Mouse (Mus musculus): ENCODE results near the gene Erc2. TPM values are rescaled to one million over a fixed set of nuclear protein-coding genes. Genes with fewer than 3 reads are reported as not detected.

Gene Erc2
- polyA plus RNA-seq, 1 experiment: 1.0 TPM

- DNase-seq (ENCODE audit: low spot score): no peak
Measured at GRCm38 (mm10) chr14:28060891-28061290, 438.7 kb downstream of the Erc2 start.

GRCm38 (mm10) chr14:28061649-28062375 is 439.6 kb downstream of the Erc2 start:
- no peak for DNase-seq (ENCODE audit: low spot score)

GRCm38 (mm10) chr14:28068021-28068420 is 445.8 kb downstream of the Erc2 start:
- DNase-seq (ENCODE audit: low spot score): no peak

DNA sequence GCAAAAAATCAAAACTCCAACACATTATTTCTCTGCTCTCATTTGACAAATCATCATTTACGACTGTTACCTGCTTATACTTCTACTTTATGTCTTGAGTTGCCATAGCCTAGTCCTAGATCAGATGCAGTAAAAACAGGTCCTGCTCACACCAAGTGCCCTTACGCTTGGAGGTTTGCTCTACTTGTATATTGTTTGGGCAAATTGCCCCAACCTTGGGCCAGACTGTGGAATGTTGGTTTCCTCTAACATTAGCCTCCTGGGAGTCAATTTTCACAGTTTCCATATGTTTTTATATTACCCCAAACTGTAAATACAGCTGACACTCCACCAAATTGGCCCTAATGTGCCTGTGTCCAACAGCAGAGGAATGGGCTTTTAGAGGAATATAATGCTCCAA is 447.6 kb downstream of the Erc2 start:
- no peak for DNase-seq (ENCODE audit: low spot score)

- DNase-seq (ENCODE audit: low spot score): no peak
Measured at GRCm38 (mm10) chr14:28072561-28072960, 450.3 kb downstream of the Erc2 start.

- no peak for DNase-seq (ENCODE audit: low spot score)
Measured at GRCm38 (mm10) chr14:28089636-28090443, 467.6 kb downstream of the Erc2 start.

GRCm38 (mm10) chr14:28091367-28091766 is 469.1 kb downstream of the Erc2 start:
- DNase-seq (ENCODE audit: low spot score): no peak

- no peak for DNase-seq (ENCODE audit: low spot score)
Measured at GRCm38 (mm10) chr14:28093214-28093613, 471.0 kb downstream of the Erc2 start.

GRCm38 (mm10) chr14:28093913-28094312 is 471.7 kb downstream of the Erc2 start:
- no peak for DNase-seq (ENCODE audit: low spot score)

- no peak for DNase-seq (ENCODE audit: low spot score)
Measured at GRCm38 (mm10) chr14:28099084-28099483, 476.9 kb downstream of the Erc2 start.

DNA sequence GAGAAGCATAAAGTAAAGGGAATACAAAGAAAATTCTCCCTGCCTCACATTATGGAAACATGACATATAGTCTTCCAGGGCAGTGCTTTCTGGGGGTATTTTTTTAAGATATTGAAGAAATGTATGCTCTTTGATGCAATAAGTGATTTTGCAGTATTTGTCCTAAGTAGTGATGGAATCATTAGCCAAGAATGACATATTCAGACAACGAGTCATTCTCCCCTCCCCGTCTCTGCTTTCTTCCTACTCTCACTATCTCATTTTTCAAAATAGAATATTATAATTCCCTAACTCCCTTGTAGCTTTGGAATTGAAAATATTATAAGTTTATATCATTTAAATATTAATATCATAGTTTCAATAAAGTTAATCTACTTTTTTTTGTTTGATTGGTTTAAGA is 490.9 kb downstream of the Erc2 start:
- DNase-seq (ENCODE audit: low spot score): no peak

DNA sequence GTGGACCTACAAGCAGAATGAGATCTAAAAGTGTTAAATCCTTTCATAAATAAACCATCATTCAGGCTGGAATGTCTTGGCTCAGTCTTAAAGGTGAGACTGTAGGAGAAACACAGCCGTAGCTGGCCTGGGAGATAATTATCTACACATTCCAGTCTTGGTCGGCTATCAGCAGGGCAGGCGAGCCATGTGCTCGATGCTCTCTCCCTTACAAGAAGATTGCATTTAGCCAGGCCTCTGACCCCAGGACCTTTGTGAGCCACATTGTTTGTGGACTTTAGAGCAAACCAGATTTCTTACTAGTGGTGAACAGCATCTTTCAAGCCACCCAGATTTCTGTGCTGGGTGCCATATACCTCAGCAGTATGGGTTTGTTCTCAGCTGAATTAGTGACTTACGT is 498.6 kb downstream of the Erc2 start:
- DNase-seq (ENCODE audit: low spot score): no peak

GRCm38 (mm10) chr14:28126842-28127241 is 504.6 kb downstream of the Erc2 start:
- DNase-seq (ENCODE audit: low spot score): no peak

GRCm38 (mm10) chr14:28128999-28129398 is 506.8 kb downstream of the Erc2 start:
- DNase-seq (ENCODE audit: low spot score): no peak

DNA sequence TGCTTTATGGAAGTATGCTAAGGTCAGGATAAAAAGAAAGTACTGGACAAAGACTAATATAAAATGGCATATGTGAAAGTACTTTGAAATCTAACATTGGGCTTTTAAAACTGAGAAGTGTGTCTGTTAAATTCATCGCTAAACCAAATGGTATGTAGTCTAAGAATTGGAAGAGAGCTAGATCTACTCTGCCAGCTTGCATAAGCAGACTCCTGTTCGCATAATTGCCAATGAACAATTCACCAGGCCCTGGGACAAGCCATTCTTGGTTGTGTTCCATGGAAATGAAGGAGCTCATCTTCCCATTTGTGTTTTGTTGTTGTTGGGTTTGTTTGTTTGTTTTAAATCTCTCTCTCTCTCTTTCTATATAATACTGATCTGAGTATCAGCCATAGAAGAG is 521.8 kb downstream of the Erc2 start:
- DNase-seq (ENCODE audit: low spot score): no peak

DNA sequence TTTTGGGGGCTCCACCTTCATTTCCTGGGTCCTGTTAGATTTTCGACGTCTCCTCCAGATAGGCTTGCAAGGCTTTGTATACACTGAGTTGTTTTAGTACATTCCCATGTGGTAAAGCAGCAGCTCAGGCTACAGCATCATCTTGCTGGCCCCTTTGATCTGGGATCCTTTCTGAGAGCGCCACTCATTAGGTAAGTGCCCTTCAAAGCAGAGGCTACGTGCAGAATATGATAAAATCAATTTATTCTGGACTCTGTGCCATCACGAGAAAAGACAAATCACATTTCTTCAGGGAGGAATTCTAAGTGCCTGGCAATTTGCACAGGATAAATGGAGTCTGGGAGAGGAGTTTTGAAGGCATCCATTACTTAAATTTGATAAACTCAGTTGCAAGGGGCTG is 525.0 kb downstream of the Erc2 start:
- no peak for DNase-seq (ENCODE audit: low spot score)

- DNase-seq (ENCODE audit: low spot score): no peak
Measured at GRCm38 (mm10) chr14:28150942-28151341, 528.7 kb downstream of the Erc2 start.

GRCm38 (mm10) chr14:28155706-28156105 is 533.5 kb downstream of the Erc2 start:
- DNase-seq (ENCODE audit: low spot score): no peak

- DNase-seq (ENCODE audit: low spot score): no peak
Measured at GRCm38 (mm10) chr14:28160852-28161251, 538.6 kb downstream of the Erc2 start.

DNA sequence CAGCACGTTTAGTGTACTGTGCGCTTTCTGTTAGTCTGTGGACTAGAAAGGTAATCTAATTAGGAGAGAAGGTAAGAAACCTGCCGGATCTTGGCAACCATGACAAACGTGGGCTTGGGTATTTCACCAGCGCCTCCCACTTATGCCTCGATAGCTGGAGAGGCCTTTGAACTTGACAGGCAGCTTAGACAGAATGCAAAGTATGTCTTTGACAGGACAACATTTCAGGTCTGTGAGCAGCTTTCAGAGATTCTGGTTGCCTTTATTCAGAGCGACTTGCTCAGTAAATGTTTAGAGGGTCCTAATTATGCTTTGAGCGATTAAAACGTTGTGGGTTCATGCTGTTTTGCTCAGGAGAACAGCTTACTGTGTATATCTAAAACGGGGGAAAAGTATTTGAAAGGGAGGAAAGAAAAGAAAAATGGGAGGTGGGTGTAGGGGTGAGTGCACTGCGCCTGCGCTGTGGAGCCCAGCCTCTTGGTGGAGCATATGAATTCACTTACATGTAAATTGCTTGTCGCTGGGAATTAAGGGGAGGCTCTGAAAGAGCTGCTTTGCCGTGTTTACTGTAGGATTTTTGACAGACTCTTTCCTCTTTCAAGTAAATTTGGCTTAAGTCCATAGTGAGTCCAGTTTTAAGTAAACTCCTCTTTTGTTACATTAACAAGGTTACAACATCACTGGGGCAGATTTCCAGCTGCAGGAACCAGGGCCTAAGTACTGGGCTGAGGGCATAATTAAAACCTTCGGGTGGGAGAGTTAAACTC is 542.6 kb downstream of the Erc2 start:
- no peak for DNase-seq (ENCODE audit: low spot score)

GRCm38 (mm10) chr14:28165621-28166211 is 543.5 kb downstream of the Erc2 start:
- DNase-seq (ENCODE audit: low spot score): no peak

DNA sequence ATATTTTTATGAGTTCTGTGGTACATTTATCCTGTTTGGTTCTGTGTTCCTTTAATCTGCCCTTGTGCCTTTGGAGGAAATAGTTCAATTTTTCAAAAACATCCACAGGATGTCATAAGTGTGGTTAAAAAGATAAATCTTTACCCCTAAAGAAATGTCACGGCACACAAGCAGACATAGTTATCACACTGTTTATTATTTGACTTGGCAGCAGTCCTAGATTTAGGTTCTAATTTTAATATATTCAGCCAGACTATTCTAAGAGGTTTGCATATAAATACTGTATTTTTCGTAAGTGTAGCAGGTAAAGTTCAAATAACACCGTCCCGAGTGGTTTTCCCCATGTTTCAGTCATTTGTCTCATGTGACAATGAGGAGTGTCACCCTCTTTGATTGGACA is 548.5 kb downstream of the Erc2 start:
- no peak for DNase-seq (ENCODE audit: low spot score)

All from urinary bladder, adult 2 months (tissue).